Mouse (Mus musculus) lung, embryonic 14.5 days (tissue): Measurements from ENCODE around the gene Rab8b. TPM values are rescaled to one million over a fixed set of nuclear protein-coding genes. Genes with fewer than 3 reads are reported as not detected.

Experiments
- ATAC-seq: fragments of 200-750 bp; cut with Nextera tagmentation; 2 replicates; pipeline ENCODE4 v1.8.0; 2017; ENCODE audit warnings: mild to moderate bottlenecking, moderate TSS enrichment, moderate library complexity; ENCODE audit not compliant: insufficient read depth
- DNase-seq: peaks from one replicate; pipeline ENCODE4 v3.0.0-alpha.2; 2015
- H3K27ac ChIP-seq: fragments of 300-500 bp; sonication (generic); 2 replicates; pipeline ENCODE4 v1.5.1; 2014; ENCODE audit warnings: low read depth, mild to moderate bottlenecking, moderate library complexity
- H3K27me3 ChIP-seq: fragments of 300-500 bp; sonication (generic); 2 replicates; pipeline ENCODE4 v1.6.1; 2014; ENCODE audit warnings: low read length, control low read depth; ENCODE audit not compliant: insufficient read depth
- H3K36me3 ChIP-seq: fragments of 300-500 bp; sonication (generic); 2 replicates; pipeline ENCODE4 v1.6.1; 2014; ENCODE audit warnings: control low read depth; ENCODE audit not compliant: insufficient read depth
- H3K4me1 ChIP-seq: fragments of 300-500 bp; sonication (generic); 2 replicates; pipeline ENCODE4 v1.6.1; 2014; ENCODE audit warnings: antibody characterized with exemption, control low read depth; ENCODE audit not compliant: insufficient read depth
- H3K4me2 ChIP-seq: fragments of 300-500 bp; sonication (generic); 2 replicates; pipeline ENCODE4 v1.6.1; 2014; ENCODE audit warnings: mild to moderate bottlenecking
- H3K4me3 ChIP-seq: fragments of 300-500 bp; sonication (generic); 2 replicates; pipeline ENCODE4 v1.5.1; 2014; ENCODE audit warnings: low read depth, low read length
- H3K9ac ChIP-seq: fragments of 300-500 bp; sonication (generic); 2 replicates; pipeline ENCODE4 v1.6.1; 2014
- H3K9me3 ChIP-seq: fragments of 300-500 bp; sonication (generic); 2 replicates; pipeline ENCODE4 v1.6.1; 2016; ENCODE audit warnings: low read depth, low read length, control low read depth
- CTCF ChIP-seq: IDR thresholded peaks from 2 replicates; pipeline ENCODE4 v1.5.1; 2016; ENCODE audit warnings: antibody characterized with exemption, low read depth
- WGBS: fragments of 180-500 bp; shearing (Covaris S2); extraction: QIAGEN DNeasy Blood & Tissue Kit; methylation state at CpG from one replicate; pipeline ENCODE4 v1.1.7; 2014; 5-methylcytosine and 5-hydroxymethylcytosine counted together
- polyA plus RNA-seq: library from polyadenylated mRNA; unstranded; fragments of >200 nt; fragmentation: Nextera tagmentation; extraction: Ambion mirVana; gene quantifications from 2 replicates; pipeline ENCODE4 v1.2.1, GENCODE M21; 2014

The Rab8b gene
- polyA plus RNA-seq, 1 experiment from 2014 or later = 35.0 TPM

DNA sequence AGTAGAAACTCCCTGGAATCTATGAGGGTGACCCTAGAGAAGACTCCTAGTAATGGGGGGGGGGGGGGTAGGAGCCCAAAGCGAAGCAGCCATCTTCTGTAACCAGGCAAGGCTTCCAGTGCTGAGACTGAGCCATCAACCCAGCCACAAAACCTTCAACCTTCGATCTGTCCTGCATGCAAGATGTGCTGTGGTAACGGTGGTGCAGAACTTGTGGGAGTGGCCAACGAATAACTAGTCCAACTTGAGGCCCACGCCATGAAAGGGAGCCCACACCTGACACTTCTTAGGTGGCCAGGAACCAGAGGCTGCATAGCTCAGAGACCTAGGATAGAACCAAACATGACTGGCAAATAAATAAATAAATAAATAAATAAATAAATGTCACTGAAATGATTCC is 8.8 kb downstream of the Rab8b start:
- 81% methylated on average over 5 of the region's 5 CpGs for WGBS
- peaks cover 13% of the 10 kb centered on the region; the same call in 1 of the 2 replicates for H3K4me1 ChIP-seq

DNA sequence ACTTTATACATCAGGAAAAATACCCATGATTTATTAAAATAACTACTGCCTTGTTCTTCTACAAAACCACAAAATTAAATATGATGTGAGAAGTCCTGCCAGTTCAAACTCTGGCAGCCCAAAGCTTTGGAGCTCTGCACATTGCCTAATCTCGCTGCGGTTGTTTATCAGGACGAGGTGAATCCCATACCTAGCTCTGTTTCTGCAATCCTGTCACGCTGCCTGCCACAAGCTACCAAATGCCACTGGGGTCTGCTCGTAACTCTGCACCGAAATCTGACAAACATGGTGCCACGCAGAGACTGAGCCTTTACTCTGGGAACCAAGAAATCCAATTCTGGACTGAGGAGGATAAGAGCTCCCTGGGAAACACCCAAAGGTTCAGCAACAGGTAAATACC is 9.6 kb downstream of the Rab8b start:
- Histone ChIP-seq H3K4me3 (no peak overlapping the region), H3K27ac (no peak overlapping the region), H3K27me3 (no peaks in the 10 kb centered on the region), H3K36me3 (no peaks in the 10 kb centered on the region), H3K4me2 (no peak overlapping the region), H3K9me3 (no peaks in the 10 kb centered on the region), H3K4me1 (peaks cover 7% of the 10 kb centered on the region; the same call in 1 of the 2 replicates), H3K9ac (no peak overlapping the region)
- no peak for TF ChIP-seq CTCF
- no peak for ATAC-seq
- WGBS = 66% methylated on average over 7 of the region's 7 CpGs
- no peak for DNase-seq

More for the DNA sequence above, 8.8 kb downstream of the Rab8b start:
- H3K9ac ChIP-seq = no peak overlapping the region
- no peak for TF ChIP-seq CTCF
- no peaks in the 10 kb centered on the region for H3K9me3 ChIP-seq
- H3K36me3 ChIP-seq = no peaks in the 10 kb centered on the region
- H3K4me2 ChIP-seq = no peak overlapping the region
- H3K4me3 ChIP-seq = no peak overlapping the region
- no peak overlapping the region for H3K27ac ChIP-seq
- DNase-seq = no peak
- no peaks in the 10 kb centered on the region for H3K27me3 ChIP-seq
- no peak for ATAC-seq

DNA sequence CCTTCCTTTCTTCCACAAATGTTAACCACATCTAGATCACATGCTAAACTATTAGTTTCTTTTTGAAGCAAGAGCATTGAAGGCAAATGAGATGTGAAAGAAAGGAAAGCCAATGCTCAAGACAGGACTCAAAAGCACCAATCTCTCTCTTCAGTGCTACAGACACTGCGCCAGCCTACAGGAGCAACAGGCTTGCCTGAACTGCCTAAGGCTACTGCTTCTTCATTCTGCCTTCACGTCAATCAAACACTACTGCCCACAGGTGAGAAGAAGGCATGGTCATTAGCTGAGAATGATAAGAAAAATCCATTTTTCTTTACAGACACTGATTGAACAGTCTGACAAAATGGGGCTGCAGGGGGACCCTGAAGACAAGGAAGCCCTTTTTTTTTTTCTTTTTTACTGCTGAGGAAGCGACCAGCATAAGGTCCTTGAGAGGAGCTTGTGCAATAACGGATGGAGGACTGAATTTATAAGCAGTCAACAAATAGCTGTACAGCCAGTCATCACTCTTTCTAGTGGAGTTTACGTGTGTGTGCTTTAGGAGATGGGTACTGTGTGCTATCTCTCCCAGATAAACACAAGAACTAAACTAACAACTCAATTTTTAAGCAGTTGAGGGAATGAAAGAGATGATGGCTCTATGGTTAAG is 11.6 kb downstream of the Rab8b start:
- no peak for TF ChIP-seq CTCF
- no peak for ATAC-seq
- Histone ChIP-seq H3K27me3 (no peaks in the 10 kb centered on the region), H3K4me3 (no peak overlapping the region), H3K9me3 (no peaks in the 10 kb centered on the region), H3K36me3 (no peaks in the 10 kb centered on the region), H3K9ac (no peak overlapping the region), H3K4me1 (0 out of 2 replicates have a peak, but pooled peaks cover 3% of the 10 kb centered on the region), H3K27ac (no peak overlapping the region), H3K4me2 (no peak overlapping the region)
- WGBS = 74% methylated on average over 5 of the region's 5 CpGs
- DNase-seq = no peak

DNA sequence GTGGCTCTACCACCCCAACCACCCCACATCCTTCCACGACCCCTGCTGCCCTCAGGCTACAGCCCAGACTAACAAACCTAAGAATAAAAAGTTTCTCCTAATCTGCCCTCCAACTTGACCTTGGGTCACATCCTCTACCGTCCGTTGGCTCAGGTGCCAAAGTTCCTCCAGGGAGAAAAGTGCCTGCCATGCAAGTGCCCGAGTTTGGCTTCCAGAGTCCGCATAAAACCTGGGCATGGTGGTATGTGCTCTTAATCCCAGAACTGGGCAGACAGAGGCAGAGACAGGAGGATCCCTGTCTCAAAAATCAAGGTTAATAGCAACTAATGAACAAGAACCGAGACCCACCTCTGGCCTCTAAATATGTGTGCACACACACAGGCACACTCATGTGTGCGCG is 12.4 kb downstream of the Rab8b start:
- no peak overlapping the region for H3K27ac ChIP-seq
- no peak for DNase-seq

DNA sequence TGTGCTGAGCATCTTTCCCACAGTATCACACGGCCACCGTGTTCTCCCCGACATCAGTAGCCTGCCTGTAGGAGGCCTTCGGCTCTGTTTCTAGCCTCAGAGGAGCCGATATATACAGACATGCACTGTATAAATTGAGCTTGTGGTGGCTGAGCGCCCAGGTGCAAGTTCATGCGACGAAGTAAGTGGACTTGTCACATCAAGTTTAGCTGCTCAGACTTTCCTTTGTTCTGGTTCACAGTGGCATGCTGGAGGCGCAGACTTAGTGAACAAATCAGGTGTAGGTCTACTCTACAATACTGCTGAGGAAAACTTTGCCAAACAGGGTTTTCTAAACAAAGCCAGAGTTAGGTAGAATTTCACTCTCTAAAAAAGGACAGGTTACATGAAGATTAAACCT is 13.5 kb downstream of the Rab8b start:
- no peak overlapping the region for H3K9ac ChIP-seq
- no peaks in the 10 kb centered on the region for H3K9me3 ChIP-seq
- WGBS = 61% methylated on average over 9 of the region's 9 CpGs
- no peak overlapping the region for H3K27ac ChIP-seq
- TF ChIP-seq CTCF = no peak
- H3K27me3 ChIP-seq = no peaks in the 10 kb centered on the region
- ATAC-seq (no peak), DNase-seq (no peak)
- H3K4me2 ChIP-seq = no peak overlapping the region
- 0 out of 2 replicates have a peak, but pooled peaks cover 3% of the 10 kb centered on the region for H3K4me1 ChIP-seq
- H3K36me3 ChIP-seq = no peaks in the 10 kb centered on the region
- H3K4me3 ChIP-seq = no peak overlapping the region

More for the DNA sequence above, 12.4 kb downstream of the Rab8b start:
- H3K4me3 ChIP-seq = no peak overlapping the region
- no peaks in the 10 kb centered on the region for H3K36me3 ChIP-seq
- 87% methylated on average over 8 of the region's 8 CpGs for WGBS
- no peak overlapping the region for H3K9ac ChIP-seq
- no peak for TF ChIP-seq CTCF
- no peaks in the 10 kb centered on the region for H3K9me3 ChIP-seq
- no peaks in the 10 kb centered on the region for H3K27me3 ChIP-seq
- 0 out of 2 replicates have a peak, but pooled peaks cover 3% of the 10 kb centered on the region for H3K4me1 ChIP-seq
- no peak for ATAC-seq
- H3K4me2 ChIP-seq = no peak overlapping the region

DNA sequence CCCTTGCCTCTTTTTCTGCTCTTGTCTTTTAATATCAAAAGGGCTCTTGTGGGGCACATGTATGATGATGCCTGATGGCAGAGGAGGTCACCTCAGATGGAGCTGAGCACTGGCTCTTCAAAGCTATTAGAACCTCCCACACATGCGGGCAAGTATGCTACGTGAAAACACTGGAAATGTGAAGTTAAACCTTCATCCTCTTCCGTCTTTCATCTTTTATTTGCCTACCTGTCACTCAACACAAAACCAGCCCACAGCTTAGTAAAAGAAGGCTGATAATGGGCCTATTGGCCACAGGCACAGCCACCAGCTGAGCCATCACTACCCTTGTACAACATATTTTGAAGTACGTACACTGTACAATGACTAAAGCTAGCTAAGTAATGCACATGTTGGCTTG is 20.0 kb downstream of the Rab8b start:
- H3K4me3 ChIP-seq = no peak overlapping the region
- DNase-seq = no peak

DNA sequence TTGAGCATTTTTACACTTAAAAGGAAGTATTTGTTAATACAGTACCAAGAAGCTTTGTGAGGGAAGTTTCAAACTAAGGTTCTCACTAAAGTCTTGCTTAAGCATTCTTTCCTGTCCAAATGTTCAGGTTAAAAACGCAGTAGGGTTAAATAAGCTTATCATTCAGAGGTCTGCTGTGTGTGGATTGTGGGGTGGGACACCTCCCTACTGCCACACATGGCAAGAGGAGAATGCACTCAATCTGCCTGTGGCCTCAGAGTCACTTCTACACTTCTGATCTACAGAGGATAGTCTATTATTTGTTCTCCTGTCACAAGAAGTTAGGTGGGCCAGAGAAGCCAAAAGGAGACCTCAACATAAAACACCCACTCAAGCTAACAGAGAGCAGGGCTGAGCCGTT is 20.4 kb downstream of the Rab8b start:
- Histone ChIP-seq H3K4me2 (no peak overlapping the region), H3K4me1 (no peaks in the 10 kb centered on the region), H3K27ac (no peak overlapping the region), H3K9ac (no peak overlapping the region), H3K9me3 (no peaks in the 10 kb centered on the region), H3K27me3 (no peaks in the 10 kb centered on the region), H3K36me3 (no peaks in the 10 kb centered on the region), H3K4me3 (no peak overlapping the region)
- 51% methylated on average over 2 of the region's 2 CpGs for WGBS
- DNase-seq = no peak
- no peak for ATAC-seq
- TF ChIP-seq CTCF = no peak

More for the DNA sequence above, 20.0 kb downstream of the Rab8b start:
- ATAC-seq = no peak
- H3K4me1 ChIP-seq = no peaks in the 10 kb centered on the region
- no peaks in the 10 kb centered on the region for H3K27me3 ChIP-seq
- no peaks in the 10 kb centered on the region for H3K9me3 ChIP-seq
- H3K4me2 ChIP-seq = no peak overlapping the region
- WGBS = 55% methylated on average over 4 of the region's 4 CpGs
- H3K9ac ChIP-seq = no peak overlapping the region
- H3K27ac ChIP-seq = no peak overlapping the region
- TF ChIP-seq CTCF = no peak
- no peaks in the 10 kb centered on the region for H3K36me3 ChIP-seq
